Mouse (Mus musculus) retina, embryonic 14.5 days (tissue): ENCODE data around the gene D1Pas1.

ENCODE experiments used
- DNase-seq: peaks from one replicate; pipeline ENCODE4 v3.0.0-alpha.2; 2015; ENCODE audit warnings: low spot score

Gene D1Pas1

GRCm38 (mm10) chr1:186967201-186967812 is at the start of gene D1Pas1:
Gene D1Pas1, plus strand, starts transcription at chr1:186967416.
- DNase-seq = no peak

- peak; percentile 48 for DNase-seq
Observed at GRCm38 (mm10) chr1:186922489-186923370, 44.5 kb upstream of the D1Pas1 start.

- no peak for DNase-seq
Observed at GRCm38 (mm10) chr1:186924027-186924426, 43.2 kb upstream of the D1Pas1 start.

GRCm38 (mm10) chr1:186925411-186925810 is 41.8 kb upstream of the D1Pas1 start:
- DNase-seq = no peak

- peak; percentile 53 for DNase-seq
Observed at GRCm38 (mm10) chr1:186926316-186926949, 40.8 kb upstream of the D1Pas1 start.

GRCm38 (mm10) chr1:186926950-186927316 is 40.3 kb upstream of the D1Pas1 start:
- no peak for DNase-seq

GRCm38 (mm10) chr1:186927494-186927893 is 39.7 kb upstream of the D1Pas1 start:
- DNase-seq = no peak

- no peak for DNase-seq
Observed at GRCm38 (mm10) chr1:186930160-186930887, 36.9 kb upstream of the D1Pas1 start.

GRCm38 (mm10) chr1:186930888-186931233 is 36.4 kb upstream of the D1Pas1 start:
- DNase-seq = no peak

- no peak for DNase-seq
Observed at GRCm38 (mm10) chr1:186934205-186934604, 33.0 kb upstream of the D1Pas1 start.

- no peak for DNase-seq
Observed at GRCm38 (mm10) chr1:186952381-186952780, 14.8 kb upstream of the D1Pas1 start.

GRCm38 (mm10) chr1:186954591-186954990 is 12.6 kb upstream of the D1Pas1 start:
- no peak for DNase-seq

- DNase-seq = no peak
Observed at GRCm38 (mm10) chr1:186959380-186959779, 7.8 kb upstream of the D1Pas1 start.

- DNase-seq = no peak
Observed at GRCm38 (mm10) chr1:186964143-186964875, 2.9 kb upstream of the D1Pas1 start.

GRCm38 (mm10) chr1:186967926-186968325 is 710 bp downstream of the D1Pas1 start:
- DNase-seq = no peak

- no peak for DNase-seq
Observed at GRCm38 (mm10) chr1:186976937-186977540, 9.8 kb downstream of the D1Pas1 start.

GRCm38 (mm10) chr1:186977801-186978200 is 10.6 kb downstream of the D1Pas1 start:
- no peak for DNase-seq

- peak; percentile 67 for DNase-seq
Observed at GRCm38 (mm10) chr1:186979465-186979864, 12.2 kb downstream of the D1Pas1 start.

- no peak for DNase-seq
Observed at GRCm38 (mm10) chr1:186980503-186980902, 13.3 kb downstream of the D1Pas1 start.

GRCm38 (mm10) chr1:186985131-186985530 is 17.9 kb downstream of the D1Pas1 start:
- no peak for DNase-seq

GRCm38 (mm10) chr1:186986086-186986485 is 18.9 kb downstream of the D1Pas1 start:
- peak; percentile 55 for DNase-seq
